Mouse (Mus musculus): ENCODE measurements at regions not wholly inside any gene's neighbourhood (a gene's known extent, or its start where the extent isn't known, plus 50 kb on each side); places are given as distances from the start of the nearest gene placed in this dataset.

DNA sequence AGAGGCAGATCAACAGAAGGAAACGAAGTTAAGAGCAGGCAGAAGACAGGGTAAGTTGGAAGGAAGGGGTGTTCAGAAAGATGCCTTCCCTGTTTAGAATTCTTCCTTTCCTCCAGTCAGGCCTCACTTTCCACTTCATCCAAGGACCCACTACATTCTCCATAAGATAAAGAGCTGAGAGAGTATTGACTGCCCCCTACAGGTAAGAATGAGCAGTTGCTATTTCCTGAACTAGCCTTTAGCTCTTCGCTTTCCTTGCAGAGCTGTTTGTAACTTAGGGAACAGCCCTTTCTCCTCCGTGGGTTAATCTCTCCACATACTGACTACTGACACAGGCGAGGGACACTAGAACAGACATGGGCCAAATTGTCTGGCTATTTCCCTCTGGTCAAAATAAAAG lies 273.1 kb downstream of the Atp23 start:
- no peak for DNase-seq

DNA sequence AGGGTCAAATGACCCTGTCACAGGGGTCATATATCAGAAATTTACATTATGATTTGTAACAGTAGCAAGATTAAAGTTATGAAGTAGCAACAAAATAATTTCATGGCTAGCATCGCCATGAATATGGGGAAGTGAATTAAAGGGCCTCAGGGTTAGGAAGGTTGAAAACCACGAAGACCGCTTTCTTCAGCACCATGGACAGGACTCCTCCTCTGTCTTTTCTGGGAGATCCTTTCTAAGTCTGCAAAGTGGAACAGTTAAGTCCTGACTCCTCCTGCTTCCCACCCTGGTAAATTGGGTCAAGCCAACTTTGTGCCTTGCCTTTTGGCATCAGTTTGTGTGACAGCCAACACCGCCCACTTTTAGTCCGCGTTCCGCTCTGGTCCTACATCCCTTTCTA lies 275.7 kb downstream of the Atp23 start:
- DNase-seq = no peak

- DNase-seq = no peak
These were observed 280.4 kb downstream of the Atp23 start for GRCm38 (mm10) chr10:126620802-126621201.

DNA sequence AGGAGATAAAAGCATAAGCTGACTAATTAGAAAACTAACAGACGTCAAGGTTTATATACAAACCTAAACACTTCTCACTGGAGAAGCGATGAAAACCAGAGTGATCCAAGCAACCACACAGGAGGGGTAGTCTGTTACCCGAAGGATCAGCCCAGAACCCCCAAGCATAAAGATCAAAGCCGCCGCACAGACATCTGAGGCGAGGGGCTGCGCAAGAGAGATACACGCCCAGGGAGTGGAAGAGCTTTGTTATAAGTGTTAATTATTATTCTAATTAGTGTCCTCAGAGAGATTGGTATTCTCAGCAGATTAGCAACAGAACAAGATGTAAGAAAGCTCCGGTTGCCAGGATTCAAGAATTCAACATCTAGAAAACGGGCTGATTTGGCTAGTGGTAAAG lies 281.2 kb downstream of the Atp23 start:
- DNase-seq = no peak

- DNase-seq = no peak
These were observed 288.9 kb downstream of the Atp23 start for GRCm38 (mm10) chr10:126612226-126612625.

DNA sequence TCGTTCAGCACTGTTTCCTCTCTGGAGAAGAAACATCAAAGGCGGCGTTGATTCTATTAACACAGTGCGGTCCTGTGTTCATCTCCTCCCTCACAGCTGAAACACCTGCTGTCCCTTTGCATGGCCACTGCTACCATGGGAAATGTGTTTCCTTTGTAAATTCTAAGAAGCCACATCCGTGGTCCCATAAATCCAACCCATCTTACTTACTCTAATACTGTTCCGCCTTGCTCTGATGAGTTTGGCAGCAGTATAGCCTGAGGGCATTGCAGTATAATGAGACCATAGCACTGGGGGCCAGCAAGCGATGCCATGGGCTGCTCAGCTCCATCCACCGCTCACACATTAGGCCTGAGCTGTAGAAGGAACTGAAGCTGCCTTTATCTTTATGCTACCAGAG lies 290.6 kb downstream of the Atp23 start:
- no peak for DNase-seq

GRCm38 (mm10) chr10:126599686-126600085 lies 301.5 kb downstream of the Atp23 start:
- DNase-seq = no peak

DNA sequence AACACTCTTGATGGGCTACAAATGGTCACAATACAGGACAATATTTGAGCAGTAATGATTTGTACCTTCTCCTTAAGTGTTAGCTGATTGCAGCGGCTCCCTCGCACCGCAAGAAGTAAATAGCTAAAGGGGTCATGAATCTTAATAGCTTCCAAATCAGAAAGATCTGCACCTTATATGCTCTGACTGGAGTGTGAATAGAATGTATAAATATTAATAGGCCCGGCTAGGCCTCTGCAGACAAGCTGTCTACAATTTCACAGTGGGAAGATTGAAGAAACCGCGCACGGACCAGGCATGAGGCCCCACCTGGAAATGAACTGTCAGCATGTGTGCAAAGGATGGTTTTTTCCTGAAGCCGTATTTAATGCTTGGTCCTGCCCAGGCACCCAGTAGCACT lies 333.0 kb downstream of the Atp23 start:
- no peak for DNase-seq

GRCm38 (mm10) chr10:126565326-126565725 lies 335.8 kb downstream of the Atp23 start:
- no peak for DNase-seq

DNA sequence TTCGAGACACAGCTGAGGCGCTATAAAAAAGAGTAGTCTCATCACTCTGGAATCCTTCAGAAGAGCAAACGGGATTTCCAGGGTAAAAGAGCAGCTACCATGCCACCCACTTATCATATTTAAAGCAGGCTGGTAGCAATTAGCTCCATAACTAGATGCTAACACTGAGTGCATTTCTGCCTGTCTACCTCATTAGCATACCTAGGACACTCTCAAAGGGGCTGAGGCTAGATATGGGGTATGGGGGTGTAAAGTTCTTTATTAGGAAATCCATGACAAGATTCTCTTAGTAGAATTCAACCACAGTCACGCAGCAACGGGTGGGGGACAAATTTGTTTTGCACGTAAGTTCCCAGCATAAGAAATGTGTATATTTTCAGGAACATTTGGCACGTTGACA lies 346.1 kb downstream of the Atp23 start:
- DNase-seq = no peak

DNA sequence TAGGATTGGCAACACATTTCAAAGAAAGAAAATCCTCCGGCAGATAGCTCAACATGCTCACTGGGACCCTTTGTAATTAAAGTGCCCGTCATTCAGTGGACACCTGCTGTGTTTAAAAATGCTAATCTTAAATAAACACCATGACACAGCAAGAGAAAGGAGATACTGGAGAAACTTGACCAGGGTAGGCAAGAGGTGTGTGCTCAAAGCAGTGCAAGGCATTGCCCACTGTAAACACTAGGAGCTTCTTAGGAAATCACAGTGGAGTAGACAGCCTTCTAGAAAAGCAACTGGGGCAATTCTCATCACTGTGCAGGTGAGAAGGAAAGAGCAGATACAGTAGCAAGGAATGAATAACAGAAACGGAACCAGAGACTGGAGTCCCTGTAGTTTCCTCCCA lies 369.2 kb downstream of the Atp23 start:
- no peak for DNase-seq

GRCm38 (mm10) chr10:126531368-126531767 lies 369.8 kb downstream of the Atp23 start:
- DNase-seq = peak; percentile 66

DNA sequence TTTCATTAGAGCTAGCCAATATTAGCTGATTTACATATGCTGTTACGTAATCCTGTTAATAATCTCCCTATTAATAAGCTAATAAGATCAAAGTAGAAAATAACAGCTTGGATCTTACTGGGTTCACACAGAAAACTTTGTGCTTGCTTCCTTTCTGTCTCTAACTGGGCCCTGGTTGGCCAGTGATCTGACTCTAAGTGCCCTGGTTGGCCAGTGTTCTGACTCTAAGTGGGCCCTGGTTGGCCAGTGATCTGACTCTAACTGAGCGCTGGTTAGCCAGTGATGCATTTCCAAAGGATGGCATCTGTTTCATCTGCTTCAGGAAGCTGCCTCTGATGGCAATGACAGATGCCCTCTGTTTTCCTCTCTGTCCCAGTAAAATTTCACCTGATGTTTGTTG lies 372.4 kb downstream of the Atp23 start:
- no peak for DNase-seq

GRCm38 (mm10) chr10:126526186-126526585 lies 375.0 kb downstream of the Atp23 start:
- DNase-seq = no peak

DNA sequence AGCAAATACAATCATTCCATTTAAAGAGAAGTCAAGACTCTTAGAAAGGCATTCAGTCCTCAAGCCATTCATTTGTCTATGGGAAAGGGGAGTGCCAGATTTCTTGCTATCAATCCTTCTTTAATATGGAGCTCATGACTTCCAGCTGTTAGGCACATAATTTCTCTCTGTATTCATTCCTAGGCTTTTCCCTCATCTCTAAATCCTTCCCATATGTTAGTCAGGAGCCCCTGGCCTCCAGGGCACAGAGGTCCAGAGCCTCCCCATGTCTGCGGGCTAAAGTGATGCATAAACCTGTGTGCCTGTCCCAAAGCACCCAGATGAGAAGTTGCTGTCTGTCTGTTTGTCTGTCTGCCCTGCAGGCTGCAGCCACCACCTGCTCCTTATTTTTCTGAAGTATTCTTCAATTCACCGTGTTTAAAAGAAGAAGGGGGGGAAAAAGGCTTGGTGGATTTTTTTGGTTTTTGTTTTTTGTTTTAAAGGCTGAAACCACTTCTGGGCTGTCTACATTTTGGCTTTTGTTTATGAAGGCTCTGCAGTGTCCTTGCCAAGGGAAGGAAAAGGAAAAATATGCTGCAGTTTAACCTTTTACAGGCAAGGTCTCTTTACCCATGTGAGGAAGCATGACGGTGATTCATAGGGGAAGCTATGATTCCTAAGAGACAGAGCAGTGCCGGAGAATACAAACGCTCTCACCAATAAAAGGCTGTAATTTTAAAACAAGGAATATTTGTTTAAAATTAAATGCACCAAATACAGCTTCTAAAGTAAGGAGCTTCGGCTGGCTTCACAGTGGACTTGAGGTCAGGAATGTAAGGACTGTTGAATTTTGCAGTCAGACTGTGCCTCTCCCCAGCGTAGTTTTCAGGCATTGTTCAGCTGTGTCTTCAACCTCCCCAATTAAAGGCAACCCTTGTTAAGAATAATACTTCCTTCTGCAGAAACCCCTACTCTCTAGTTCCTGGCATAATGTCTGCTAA lies 379.0 kb downstream of the Atp23 start:
- DNase-seq = no peak

DNA sequence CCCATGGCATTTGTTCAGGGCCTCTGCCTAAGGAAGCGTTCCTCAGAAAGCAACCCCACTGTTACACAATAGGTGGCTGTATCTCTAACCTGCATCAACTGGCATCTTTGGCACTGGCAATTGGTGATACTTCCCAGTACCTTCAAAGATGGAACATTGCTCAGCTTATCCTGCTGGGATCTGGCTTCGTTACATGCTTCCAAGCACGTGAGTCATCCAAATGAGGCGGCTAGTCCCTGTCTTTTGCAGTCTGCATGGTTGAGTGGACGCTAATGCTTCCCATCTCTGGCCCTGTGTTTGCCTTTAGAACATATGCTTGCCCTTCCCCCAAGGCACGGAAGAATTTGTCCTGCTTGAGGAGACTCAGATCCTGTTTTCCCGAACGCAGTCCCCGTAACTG lies 380.2 kb downstream of the Atp23 start:
- DNase-seq = peak; percentile 88

GRCm38 (mm10) chr10:126513185-126513584 lies 388.0 kb downstream of the Atp23 start:
- DNase-seq = no peak

DNA sequence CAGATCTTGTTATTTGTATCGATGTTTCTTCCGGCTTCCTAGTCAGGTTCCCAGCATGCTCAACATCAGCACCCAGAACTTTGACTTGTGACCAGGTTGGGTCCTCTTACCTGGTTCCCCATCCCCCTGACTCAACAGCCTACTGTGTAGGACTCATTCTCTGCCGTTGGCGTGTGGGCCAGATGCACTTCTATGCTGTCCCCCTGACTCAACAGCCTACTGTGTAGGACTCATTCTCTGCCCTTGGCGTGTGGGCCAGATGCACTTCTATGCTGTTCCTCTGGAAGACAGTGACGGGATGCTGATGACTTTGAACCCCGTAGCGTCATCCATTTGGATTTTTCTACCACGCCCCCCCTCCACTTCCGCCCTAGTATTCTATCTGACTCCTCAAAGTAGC lies 389.6 kb downstream of the Atp23 start:
- DNase-seq = peak; percentile 79

DNA sequence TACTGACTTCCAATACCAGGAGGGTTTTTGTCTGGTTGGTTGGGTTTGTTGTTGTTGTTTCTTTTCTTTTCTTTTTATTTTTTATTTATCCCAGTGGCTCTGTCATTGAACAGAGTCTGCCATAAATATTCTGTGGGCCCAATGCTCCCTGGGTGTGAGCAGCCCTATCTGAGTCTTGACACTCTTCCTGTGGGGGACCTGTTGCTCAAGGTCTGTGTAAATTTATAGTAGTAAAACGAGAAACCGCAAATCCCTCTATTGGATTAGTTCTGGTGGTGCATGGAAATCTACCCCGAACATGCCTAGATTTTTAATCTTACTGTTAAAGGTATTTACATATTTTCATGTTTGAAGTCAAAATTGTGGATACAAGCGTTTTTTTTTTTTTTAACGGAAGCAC lies 395.2 kb downstream of the Atp23 start:
- no peak for DNase-seq

DNA sequence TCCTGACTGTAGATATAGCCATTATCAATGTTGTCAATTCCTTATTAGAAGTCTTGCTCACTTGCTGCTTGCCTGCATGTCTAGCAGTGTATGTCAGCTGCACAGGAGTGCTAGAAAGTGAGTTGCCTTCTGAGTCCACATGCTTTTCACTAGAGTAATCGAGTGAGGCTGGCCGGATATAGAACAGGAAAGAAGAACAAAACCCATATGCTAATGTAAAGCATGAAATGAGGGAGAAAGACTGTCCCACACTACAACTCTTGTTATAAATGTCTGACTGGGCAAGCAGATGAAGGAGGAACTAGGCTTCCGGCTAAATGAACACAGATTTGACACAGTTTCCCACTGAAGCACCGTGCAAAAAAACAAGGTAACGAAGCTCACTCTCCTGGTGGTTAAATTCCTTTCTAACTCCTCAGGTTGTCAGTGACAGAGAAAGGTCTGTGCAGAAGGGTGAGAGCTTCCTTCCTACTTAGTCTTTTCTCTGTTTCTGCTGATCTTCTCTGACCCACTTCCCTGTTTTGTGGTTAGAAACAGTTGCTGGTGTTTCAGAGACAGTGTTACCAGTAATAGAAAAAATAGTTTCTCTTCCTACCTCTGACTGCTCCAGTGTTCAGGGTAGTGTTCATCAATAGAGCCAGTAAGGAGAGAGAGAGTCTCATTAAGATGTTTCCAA lies 399.0 kb downstream of the Atp23 start:
- no peak for DNase-seq

DNA sequence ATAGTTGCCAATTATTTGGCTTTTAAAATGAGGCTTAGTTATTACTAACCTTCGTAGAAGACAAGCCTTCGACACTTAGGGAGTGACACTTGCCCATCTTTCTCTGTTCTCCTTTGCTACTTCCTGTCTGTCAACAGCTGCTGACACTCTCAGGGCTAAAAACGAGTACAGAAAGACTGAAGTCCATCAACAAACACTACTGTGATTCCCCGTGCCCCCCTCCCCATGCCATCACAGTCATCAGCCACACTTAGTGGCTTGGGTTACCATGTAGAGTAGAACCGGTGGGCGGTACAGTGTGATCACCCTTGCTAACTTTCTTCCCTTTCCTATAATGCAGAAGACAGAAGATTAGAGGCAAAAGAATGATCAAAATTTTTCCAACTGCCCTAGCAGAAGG lies 402.4 kb downstream of the Atp23 start:
- DNase-seq = no peak

DNA sequence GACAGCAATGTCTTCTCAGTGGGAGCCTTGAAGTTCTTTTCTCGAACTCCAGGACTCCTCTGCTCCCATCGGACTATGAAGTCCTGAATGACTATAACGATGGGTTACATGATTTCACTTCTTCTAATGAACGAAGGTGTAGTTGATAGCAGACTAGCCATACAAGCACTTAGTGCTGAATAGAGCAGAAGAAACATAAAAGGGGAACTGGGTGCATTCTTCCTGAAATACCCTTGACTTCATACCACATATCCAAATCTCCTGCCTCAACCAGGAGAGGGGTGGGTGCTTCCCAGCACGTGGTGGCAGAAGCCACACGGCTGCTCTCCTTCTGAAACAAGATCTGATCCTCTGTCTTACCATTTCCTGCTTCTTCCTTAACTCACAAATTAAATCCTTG lies 407.4 kb downstream of the Atp23 start:
- no peak for DNase-seq

GRCm38 (mm10) chr10:126492211-126492610 lies 408.9 kb downstream of the Atp23 start:
- DNase-seq = no peak

GRCm38 (mm10) chr10:126485129-126485528 lies 416.0 kb downstream of the Atp23 start:
- DNase-seq = no peak
